35 mouse cellular contexts compared by ENCODE assay signal in the genomic region with DNA sequence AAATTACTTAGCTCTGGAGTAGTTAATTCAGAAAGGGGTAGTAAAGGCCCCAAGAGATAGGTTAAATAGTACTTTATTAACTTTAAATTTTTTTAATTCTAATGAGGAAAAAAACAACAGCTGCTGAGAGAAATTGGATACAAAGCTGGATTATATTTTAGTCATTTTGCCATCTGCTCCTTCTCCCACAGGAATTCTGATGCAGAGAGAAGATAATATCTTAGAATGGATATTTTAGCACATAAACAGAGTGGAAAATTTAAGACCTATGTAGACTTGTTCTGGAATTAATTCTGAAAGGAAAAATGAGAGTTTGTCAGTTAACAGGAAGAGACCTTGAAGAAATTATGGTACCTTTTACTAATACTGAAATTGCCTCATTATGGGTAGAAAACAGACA. TPM values are rescaled to one million over a fixed set of nuclear protein-coding genes. Genes with fewer than 3 reads are reported as not detected.
"Had no signal": no experiment of that assay in that cellular context is flagged by ENCODE, and none has a peak within 500 bp of the region (broad histone marks: within the 10 kb centered on the region; RNA-seq: fewer than 3 reads in every experiment).

No protein-coding gene starts in this region.

- H3K4me1 ChIP-seq: limb, embryonic 10.5 days; limb, embryonic 13.5 days; liver, embryonic 12.5 days; liver, embryonic 15.5 days; lung, embryonic 15.5 days; neural tube, embryonic 13.5 days; stomach, embryonic 15.5 days had no signal

- H3K9ac ChIP-seq: limb, embryonic 13.5 days; liver, embryonic 12.5 days; liver, embryonic 15.5 days; lung, embryonic 15.5 days; neural tube, embryonic 13.5 days; stomach, embryonic 15.5 days had no signal

- H3K36me3 ChIP-seq: limb, embryonic 10.5 days; limb, embryonic 13.5 days; liver, embryonic 12.5 days; liver, embryonic 15.5 days; lung, embryonic 15.5 days; neural tube, embryonic 13.5 days; stomach, embryonic 15.5 days had no signal

- H3K27ac ChIP-seq: kidney, postnatal 0 days; limb, embryonic 10.5 days; limb, embryonic 13.5 days; liver, embryonic 12.5 days; liver, embryonic 15.5 days; lung, embryonic 15.5 days; neural tube, embryonic 13.5 days; stomach, embryonic 15.5 days had no signal

- H3K27me3 ChIP-seq: limb, embryonic 13.5 days; liver, embryonic 12.5 days; liver, embryonic 15.5 days; lung, embryonic 15.5 days; neural tube, embryonic 13.5 days; stomach, embryonic 15.5 days had no signal

- ATAC-seq: intestine, postnatal 0 days; liver, embryonic 12.5 days; midbrain, embryonic 16.5 days had no signal

- DNase-seq: kidney, adult 2 months; kidney, postnatal 25 days; layer of hippocampus, adult 9-11 months; layer of hippocampus, postnatal 36 days; liver; lung, adult 18-20 months; lung, postnatal 14 days; lung, postnatal 4 days; retina, postnatal 1 day; right cerebral cortex, postnatal 25 days; spleen, adult 18-20 months; thymus, adult 18-20 months; thymus, postnatal 36 days had no signal

- H3K4me2 ChIP-seq: limb, embryonic 13.5 days; liver, embryonic 12.5 days; liver, embryonic 15.5 days; lung, embryonic 15.5 days; midbrain, embryonic 11.5 days; neural tube, embryonic 13.5 days; stomach, embryonic 15.5 days had no signal

- H3K4me3 ChIP-seq: limb, embryonic 10.5 days; limb, embryonic 13.5 days; liver, embryonic 12.5 days; liver, embryonic 15.5 days; lung, embryonic 15.5 days; myocyte; neural tube, embryonic 13.5 days; stomach, embryonic 15.5 days had no signal

- H3K9me3 ChIP-seq: limb, embryonic 10.5 days; limb, embryonic 13.5 days; liver, embryonic 12.5 days; liver, embryonic 15.5 days; lung, embryonic 15.5 days; neural tube, embryonic 13.5 days; stomach, embryonic 15.5 days had no signal

RNA-seq across cellular contexts. Expression of a gene that starts 18.2 kb away (rescaled TPM):
- total RNA-seq: layer of hippocampus, postnatal 36 days; left cerebral cortex, adult 8-10 months; left cerebral cortex, postnatal 14 days; megakaryocyte progenitor cell, adult 5-6 weeks; megakaryocyte-erythroid progenitor cell, adult 5-6 weeks; monocyte, adult 5-6 weeks; neutrophil, adult 5-6 weeks had no signal
- polyA plus RNA-seq: intestine, postnatal 0 days; kidney, adult 2 months; kidney, embryonic 14.5 days; large intestine, adult 2 months; limb, embryonic 10.5 days; liver, embryonic 12.5 days; liver, embryonic 15.5 days; lung, embryonic 15.5 days; midbrain, embryonic 11.5 days; midbrain, embryonic 16.5 days; myocyte; neural tube, embryonic 13.5 days; testis, adult 2 months; urinary bladder, adult 2 months had no signal

RNA-seq across cellular contexts. Expression of a gene that starts 55.8 kb away (rescaled TPM):
- total RNA-seq: layer of hippocampus, postnatal 36 days; left cerebral cortex, adult 8-10 months; left cerebral cortex, postnatal 14 days; megakaryocyte progenitor cell, adult 5-6 weeks; megakaryocyte-erythroid progenitor cell, adult 5-6 weeks; monocyte, adult 5-6 weeks; neutrophil, adult 5-6 weeks had no signal
- polyA plus RNA-seq: intestine, postnatal 0 days; kidney, adult 2 months; kidney, embryonic 14.5 days; limb, embryonic 10.5 days; limb, embryonic 13.5 days; liver, embryonic 15.5 days; lung, embryonic 15.5 days; midbrain, embryonic 11.5 days; midbrain, embryonic 16.5 days; myocyte; neural tube, embryonic 13.5 days; testis, adult 2 months had no signal
